Mouse (Mus musculus): ENCODE measurements around the gene Brd2.

DNA sequence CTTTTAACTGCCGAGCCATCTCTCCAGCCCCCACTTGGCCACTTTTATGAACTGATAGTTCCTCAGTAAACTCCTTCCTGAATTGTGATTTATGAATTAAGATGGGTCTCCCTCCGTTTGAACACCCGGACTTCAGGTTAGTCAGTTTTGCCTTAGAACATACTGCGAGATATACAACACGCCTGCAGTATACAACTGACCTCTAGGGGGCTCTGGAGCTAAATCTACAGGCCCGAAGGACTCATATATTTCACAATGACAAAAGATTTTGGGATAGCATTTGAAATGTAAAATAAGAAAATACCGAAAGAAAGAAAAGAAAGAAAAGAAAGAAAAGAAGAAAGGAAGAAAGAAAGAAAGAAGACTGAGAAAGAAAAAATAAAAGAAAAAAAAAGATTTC lies 47.2 kb downstream of the Brd2 start:
- TF ChIP-seq CTCF (conservative IDR thresholded peaks at IDR 0.05; ENCODE audit: low read length) (peak; percentile 91), NANOG (IDR thresholded peaks at IDR 0.05; ENCODE audit: borderline replicate concordance, low read length) (no peak), POU5F1 (IDR thresholded peaks at IDR 0.05; ENCODE audit: borderline replicate concordance, low read length) (no peak)
